Mouse (Mus musculus): ENCODE data around the gene Tmem161a. TPM values are rescaled to one million over a fixed set of nuclear protein-coding genes. Genes with fewer than 3 reads are reported as not detected.

Gene Tmem161a
- polyA plus RNA-seq, 1 experiment from 2014 or later, result 31.2 TPM

GRCm38 (mm10) chr8:70157240-70157800, 14.8 kb upstream of the Tmem161a start:
- Histone ChIP-seq H3K27me3 (ENCODE audit: control insufficient read depth, insufficient read depth, low read length) (no peaks in the 10 kb centered on the region), H3K36me3 (ENCODE audit: control insufficient read depth, insufficient read depth, low read length) (no peaks in the 10 kb centered on the region), H3K9me3 (ENCODE audit: control insufficient read depth, low read length) (no peaks in the 10 kb centered on the region), H3K4me2 (ENCODE audit: low read length) (no peak overlapping the region), H3K27ac (replicated peaks; ENCODE audit: low read depth, low read length) (no peak overlapping the region), H3K4me3 (replicated peaks; ENCODE audit: low read depth, low read length) (no peak overlapping the region), H3K4me1 (ENCODE audit: control insufficient read depth, insufficient read depth, low read length) (no peaks in the 10 kb centered on the region), H3K9ac (replicated peaks; ENCODE audit: low read length) (no peak overlapping the region)
- no peak for DNase-seq
- WGBS, result 88% methylated on average over 1 of the region's 1 CpGs
- ATAC-seq (ENCODE audit: low FRiP score, low TSS enrichment), result no peak

GRCm38 (mm10) chr8:70158069-70158853, 13.9 kb upstream of the Tmem161a start:
- no peaks in the 10 kb centered on the region for H3K36me3 ChIP-seq (ENCODE audit: control insufficient read depth, insufficient read depth, low read length)
- WGBS, result 9% methylated on average over 40 of the region's 40 CpGs
- peak; percentile 93 for ATAC-seq (ENCODE audit: low FRiP score, low TSS enrichment)
- no peaks in the 10 kb centered on the region for H3K27me3 ChIP-seq (ENCODE audit: control insufficient read depth, insufficient read depth, low read length)
- peak overlapping the region; percentile 46 for H3K4me3 ChIP-seq (replicated peaks; ENCODE audit: low read depth, low read length)
- H3K4me1 ChIP-seq (ENCODE audit: control insufficient read depth, insufficient read depth, low read length), result no peaks in the 10 kb centered on the region
- peak overlapping the region; percentile 71 for H3K4me2 ChIP-seq (ENCODE audit: low read length)
- DNase-seq, result peak; percentile 92
- H3K9me3 ChIP-seq (ENCODE audit: control insufficient read depth, low read length), result no peaks in the 10 kb centered on the region
- peak overlapping the region; percentile 50 for H3K9ac ChIP-seq (replicated peaks; ENCODE audit: low read length)
- H3K27ac ChIP-seq (replicated peaks; ENCODE audit: low read depth, low read length), result 0 out of 2 replicates have a peak overlapping the region, but pooled peaks have one; percentile 16

GRCm38 (mm10) chr8:70159211-70159610, 12.9 kb upstream of the Tmem161a start:
- Histone ChIP-seq H3K27ac (replicated peaks; ENCODE audit: low read depth, low read length) (no peak overlapping the region), H3K36me3 (ENCODE audit: control insufficient read depth, insufficient read depth, low read length) (no peaks in the 10 kb centered on the region), H3K9me3 (ENCODE audit: control insufficient read depth, low read length) (no peaks in the 10 kb centered on the region), H3K9ac (replicated peaks; ENCODE audit: low read length) (no peak overlapping the region), H3K4me2 (ENCODE audit: low read length) (no peak overlapping the region), H3K4me1 (ENCODE audit: control insufficient read depth, insufficient read depth, low read length) (no peaks in the 10 kb centered on the region), H3K4me3 (replicated peaks; ENCODE audit: low read depth, low read length) (no peak overlapping the region), H3K27me3 (ENCODE audit: control insufficient read depth, insufficient read depth, low read length) (no peaks in the 10 kb centered on the region)
- DNase-seq (no peak), ATAC-seq (ENCODE audit: low FRiP score, low TSS enrichment) (no peak)
- 87% methylated on average over 4 of the region's 4 CpGs for WGBS

GRCm38 (mm10) chr8:70160015-70160414, 12.1 kb upstream of the Tmem161a start:
- Histone ChIP-seq H3K36me3 (ENCODE audit: control insufficient read depth, insufficient read depth, low read length) (no peaks in the 10 kb centered on the region), H3K4me2 (ENCODE audit: low read length) (no peak overlapping the region), H3K4me3 (replicated peaks; ENCODE audit: low read depth, low read length) (no peak overlapping the region), H3K9me3 (ENCODE audit: control insufficient read depth, low read length) (no peaks in the 10 kb centered on the region), H3K27ac (replicated peaks; ENCODE audit: low read depth, low read length) (no peak overlapping the region), H3K4me1 (ENCODE audit: control insufficient read depth, insufficient read depth, low read length) (no peaks in the 10 kb centered on the region), H3K27me3 (ENCODE audit: control insufficient read depth, insufficient read depth, low read length) (no peaks in the 10 kb centered on the region), H3K9ac (replicated peaks; ENCODE audit: low read length) (no peak overlapping the region)
- no peak for DNase-seq
- 71% methylated on average over 13 of the region's 13 CpGs for WGBS
- no peak for ATAC-seq (ENCODE audit: low FRiP score, low TSS enrichment)

- H3K9me3 ChIP-seq (ENCODE audit: control insufficient read depth, low read length), result no peaks in the 10 kb centered on the region
- H3K36me3 ChIP-seq (ENCODE audit: control insufficient read depth, insufficient read depth, low read length), result no peaks in the 10 kb centered on the region
- DNase-seq (no peak), ATAC-seq (ENCODE audit: low FRiP score, low TSS enrichment) (no peak)
- no peak overlapping the region for H3K27ac ChIP-seq (replicated peaks; ENCODE audit: low read depth, low read length)
- no peak overlapping the region for H3K4me3 ChIP-seq (replicated peaks; ENCODE audit: low read depth, low read length)
- H3K9ac ChIP-seq (replicated peaks; ENCODE audit: low read length), result no peak overlapping the region
- peaks cover 10% of the 10 kb centered on the region; the same call in 1 of the 2 replicates for H3K27me3 ChIP-seq (ENCODE audit: control insufficient read depth, insufficient read depth, low read length)
- no peak overlapping the region for H3K4me2 ChIP-seq (ENCODE audit: low read length)
- H3K4me1 ChIP-seq (ENCODE audit: control insufficient read depth, insufficient read depth, low read length), result peaks cover 3% of the 10 kb centered on the region; the same call in 1 of the 2 replicates
- 89% methylated on average over 3 of the region's 3 CpGs for WGBS
These were observed 8.8 kb upstream of the Tmem161a start for GRCm38 (mm10) chr8:70163316-70163715.

- DNase-seq (peak; percentile 91), ATAC-seq (ENCODE audit: low FRiP score, low TSS enrichment) (peak; percentile 81)
- Histone ChIP-seq H3K27me3 (ENCODE audit: control insufficient read depth, insufficient read depth, low read length) (peaks cover 10% of the 10 kb centered on the region; the same call in 1 of the 2 replicates), H3K4me1 (ENCODE audit: control insufficient read depth, insufficient read depth, low read length) (peaks cover 3% of the 10 kb centered on the region; the same call in 1 of the 2 replicates), H3K9ac (replicated peaks; ENCODE audit: low read length) (no peak overlapping the region; the same call in 1 of the 2 replicates), H3K27ac (replicated peaks; ENCODE audit: low read depth, low read length) (no peak overlapping the region), H3K36me3 (ENCODE audit: control insufficient read depth, insufficient read depth, low read length) (no peaks in the 10 kb centered on the region), H3K9me3 (ENCODE audit: control insufficient read depth, low read length) (no peaks in the 10 kb centered on the region), H3K4me2 (ENCODE audit: low read length) (peak overlapping the region; percentile 55), H3K4me3 (replicated peaks; ENCODE audit: low read depth, low read length) (peak overlapping the region; percentile 18)
- WGBS, result 4% methylated on average over 21 of the region's 21 CpGs
These were observed 5.5 kb upstream of the Tmem161a start for GRCm38 (mm10) chr8:70166504-70167110.

- no peak overlapping the region for H3K4me2 ChIP-seq (ENCODE audit: low read length)
These were observed 2.0 kb upstream of the Tmem161a start for GRCm38 (mm10) chr8:70170116-70170515.

GRCm38 (mm10) chr8:70170748-70171147, 1.4 kb upstream of the Tmem161a start:
- Histone ChIP-seq H3K4me1 (ENCODE audit: control insufficient read depth, insufficient read depth, low read length) (peaks cover 11% of the 10 kb centered on the region; the same call in 1 of the 2 replicates), H3K4me3 (replicated peaks; ENCODE audit: low read depth, low read length) (no peak overlapping the region), H3K27me3 (ENCODE audit: control insufficient read depth, insufficient read depth, low read length) (peaks cover 10% of the 10 kb centered on the region; the same call in 1 of the 2 replicates), H3K4me2 (ENCODE audit: low read length) (no peak overlapping the region), H3K9me3 (ENCODE audit: control insufficient read depth, low read length) (no peaks in the 10 kb centered on the region), H3K36me3 (ENCODE audit: control insufficient read depth, insufficient read depth, low read length) (no peaks in the 10 kb centered on the region), H3K27ac (replicated peaks; ENCODE audit: low read depth, low read length) (no peak overlapping the region), H3K9ac (replicated peaks; ENCODE audit: low read length) (no peak overlapping the region)
- ATAC-seq (ENCODE audit: low FRiP score, low TSS enrichment), result no peak
- WGBS, result 74% methylated on average over 3 of the region's 3 CpGs
- no peak for DNase-seq

More at GRCm38 (mm10) chr8:70170116-70170515, 2.0 kb upstream of the Tmem161a start:
- Histone ChIP-seq H3K9ac (replicated peaks; ENCODE audit: low read length) (no peak overlapping the region), H3K27ac (replicated peaks; ENCODE audit: low read depth, low read length) (no peak overlapping the region), H3K27me3 (ENCODE audit: control insufficient read depth, insufficient read depth, low read length) (peaks cover 10% of the 10 kb centered on the region; the same call in 1 of the 2 replicates), H3K4me1 (ENCODE audit: control insufficient read depth, insufficient read depth, low read length) (peaks cover 11% of the 10 kb centered on the region; the same call in 1 of the 2 replicates), H3K36me3 (ENCODE audit: control insufficient read depth, insufficient read depth, low read length) (no peaks in the 10 kb centered on the region), H3K9me3 (ENCODE audit: control insufficient read depth, low read length) (no peaks in the 10 kb centered on the region), H3K4me3 (replicated peaks; ENCODE audit: low read depth, low read length) (no peak overlapping the region)
- WGBS, result 89% methylated on average over 3 of the region's 3 CpGs
- DNase-seq (no peak), ATAC-seq (ENCODE audit: low FRiP score, low TSS enrichment) (no peak)
